ENCODE assay signal across 20 mouse cellular contexts in the genomic region with DNA sequence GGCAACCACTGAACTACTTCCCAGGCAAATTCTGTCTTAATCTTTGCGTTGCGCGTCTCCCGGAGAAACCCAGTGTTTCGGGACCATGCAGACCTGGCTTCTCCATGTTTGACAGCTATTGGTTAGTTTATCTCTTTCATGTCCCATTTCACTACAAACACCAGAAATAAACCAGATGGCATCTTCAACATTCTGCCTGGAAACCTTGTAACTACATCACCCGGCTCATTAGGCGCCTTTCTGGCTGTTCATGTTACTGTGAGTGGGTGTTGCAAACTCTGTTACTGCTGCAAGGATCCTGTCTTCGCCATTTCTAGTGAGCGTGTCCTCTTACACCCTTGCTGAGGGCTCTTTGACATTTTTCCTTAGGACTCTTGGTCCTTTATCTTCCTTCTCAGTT. TPM values are rescaled to one million over a fixed set of nuclear protein-coding genes. Genes with fewer than 3 reads are reported as not detected.
DNase-seq lines count a peak whose midpoint lies in the region; ATAC-seq lines count a peak whose summit lies in the region.
"Had no signal": no experiment of that assay in that cellular context is flagged by ENCODE, and none has a peak within 500 bp of the region (broad histone marks: within the 10 kb centered on the region; RNA-seq: fewer than 3 reads in every experiment).

No protein-coding gene starts in this region.

- H3K9me3 ChIP-seq in forebrain, embryonic 10.5 days = no peaks in the 10 kb centered on the region
- H3K9me3 ChIP-seq in forebrain, embryonic 16.5 days (ENCODE audit: control insufficient read depth, low read length) = no peaks in the 10 kb centered on the region
- no peaks in the 10 kb centered on the region for H3K9me3 ChIP-seq in embryonic facial prominence, embryonic 13.5 days
- H3K9me3 ChIP-seq in limb, embryonic 10.5 days (replicated peaks) = no peaks in the 10 kb centered on the region
- H3K9me3 ChIP-seq: embryonic facial prominence, embryonic 15.5 days; heart, embryonic 13.5 days; neural tube, embryonic 15.5 days had no signal

- WGBS in forebrain, embryonic 10.5 days = 95% methylated on average over 9 of the region's 9 CpGs
- WGBS in forebrain, embryonic 16.5 days = 79% methylated on average over 9 of the region's 9 CpGs
- WGBS in embryonic facial prominence, embryonic 13.5 days = 82% methylated on average over 9 of the region's 9 CpGs
- WGBS in limb, embryonic 10.5 days = 89% methylated on average over 9 of the region's 9 CpGs

- H3K4me2 ChIP-seq in forebrain, embryonic 16.5 days (ENCODE audit: low read length) = no peak overlapping the region
- no peak overlapping the region for H3K4me2 ChIP-seq in embryonic facial prominence, embryonic 13.5 days
- H3K4me2 ChIP-seq: embryonic facial prominence, embryonic 15.5 days; heart, embryonic 13.5 days; lung, embryonic 14.5 days; neural tube, embryonic 15.5 days had no signal

- H3K4me1 ChIP-seq in forebrain, embryonic 10.5 days = peaks cover 81% of the 10 kb centered on the region
- H3K4me1 ChIP-seq in forebrain, embryonic 16.5 days (replicated peaks; ENCODE audit: control insufficient read depth, insufficient read depth, low read length) = peaks cover 23% of the 10 kb centered on the region
- H3K4me1 ChIP-seq in embryonic facial prominence, embryonic 13.5 days = peaks cover 23% of the 10 kb centered on the region
- peaks cover 60% of the 10 kb centered on the region for H3K4me1 ChIP-seq in limb, embryonic 10.5 days

- no peak for ATAC-seq in forebrain, embryonic 16.5 days
- ATAC-seq in embryonic facial prominence, embryonic 13.5 days (ENCODE audit: insufficient number of reproducible peaks, insufficient read depth, low FRiP score, low TSS enrichment, low read depth) = no peak
- ATAC-seq: intestine, embryonic 16.5 days had no signal

- H3K4me3 ChIP-seq in forebrain, embryonic 10.5 days = no peak overlapping the region
- no peak overlapping the region for H3K4me3 ChIP-seq in forebrain, embryonic 16.5 days (replicated peaks; ENCODE audit: low read length)
- no peak overlapping the region for H3K4me3 ChIP-seq in embryonic facial prominence, embryonic 13.5 days
- no peak overlapping the region for H3K4me3 ChIP-seq in limb, embryonic 10.5 days
- H3K4me3 ChIP-seq: embryonic facial prominence, embryonic 15.5 days; heart, embryonic 13.5 days; neural tube, embryonic 15.5 days had no signal

- intact Hi-C loops in left cerebral cortex, postnatal 25 days (cut with DNase I) = no loop called here
- intact Hi-C loops in left cerebral cortex, postnatal 36 days (cut with DNase I) = no loop called here

- H3K36me3 ChIP-seq in forebrain, embryonic 10.5 days (replicated peaks) = no peaks in the 10 kb centered on the region
- H3K36me3 ChIP-seq in forebrain, embryonic 16.5 days (ENCODE audit: control insufficient read depth, insufficient read depth) = no peaks in the 10 kb centered on the region
- H3K36me3 ChIP-seq in embryonic facial prominence, embryonic 13.5 days = no peaks in the 10 kb centered on the region
- H3K36me3 ChIP-seq in limb, embryonic 10.5 days = no peaks in the 10 kb centered on the region
- H3K36me3 ChIP-seq: embryonic facial prominence, embryonic 15.5 days; heart, embryonic 13.5 days; neural tube, embryonic 15.5 days had no signal

- H3K27me3 ChIP-seq in forebrain, embryonic 10.5 days (ENCODE audit: poor library complexity, severe bottlenecking) = peaks cover 97% of the 10 kb centered on the region
- H3K27me3 ChIP-seq in forebrain, embryonic 16.5 days (replicated peaks; ENCODE audit: control insufficient read depth, insufficient read depth, low read length) = no peaks in the 10 kb centered on the region
- H3K27me3 ChIP-seq in embryonic facial prominence, embryonic 13.5 days = no peaks in the 10 kb centered on the region
- H3K27me3 ChIP-seq in limb, embryonic 10.5 days (ENCODE audit: low read depth, poor library complexity, severe bottlenecking) = 0 out of 2 replicates have a peak, but pooled peaks cover 7% of the 10 kb centered on the region
- H3K27me3 ChIP-seq: embryonic facial prominence, embryonic 15.5 days; neural tube, embryonic 15.5 days had no signal

- no peak overlapping the region for H3K9ac ChIP-seq in forebrain, embryonic 16.5 days (replicated peaks; ENCODE audit: low read depth, low read length)
- no peak overlapping the region for H3K9ac ChIP-seq in embryonic facial prominence, embryonic 13.5 days
- H3K9ac ChIP-seq: embryonic facial prominence, embryonic 15.5 days; heart, embryonic 13.5 days; lung, embryonic 14.5 days; neural tube, embryonic 15.5 days had no signal

- H3K27ac ChIP-seq in forebrain, embryonic 10.5 days = peak overlapping the region; percentile 85
- no peak overlapping the region for H3K27ac ChIP-seq in forebrain, embryonic 16.5 days (ENCODE audit: low read length)
- H3K27ac ChIP-seq in embryonic facial prominence, embryonic 13.5 days = peak overlapping the region; percentile 64; the same call in 1 of the 2 replicates
- peak overlapping the region; percentile 83 for H3K27ac ChIP-seq in limb, embryonic 10.5 days
- H3K27ac ChIP-seq: heart, embryonic 13.5 days; neural tube, embryonic 15.5 days had no signal

- DNase-seq in forebrain, embryonic 10.5 days (ENCODE audit: extremely low spot score, low spot score) = no peak
- peak; percentile 35 to 51 for DNase-seq in left cerebral cortex, postnatal 25 days (ENCODE audit: low spot score in 2 of 2)
- no peak for DNase-seq in left cerebral cortex, postnatal 36 days (ENCODE audit: low spot score in 2 of 2)
- DNase-seq in limb, embryonic 10.5 days (ENCODE audit: low spot score) = no peak
- DNase-seq in testis, postnatal 14 days (ENCODE audit: low spot score) = no peak
- no peak for DNase-seq in thymus, postnatal 0 days (ENCODE audit: low spot score)
- DNase-seq: adrenal gland, postnatal 36 days; cerebellum, adult 11 months; cerebellum, postnatal 36 days; kidney, postnatal 10 days; lung, embryonic 14.5 days had no signal

RNA-seq across cellular contexts. Expression of gene Nnat, which starts 47.0 kb away (rescaled TPM):
- 1,904 and 2,173 TPM in 2 replicates for polyA plus RNA-seq in forebrain, embryonic 10.5 days (2016; fragmentation: Nextera tagmentation; extraction: Ambion mirVana)
- polyA plus RNA-seq in forebrain, embryonic 16.5 days (2015; fragmentation: Nextera tagmentation; extraction: Ambion mirVana) = 5,254 and 7,174 TPM in 2 replicates
- total RNA-seq in left cerebral cortex, postnatal 25 days (2021) = 100 to 1,000 TPM; 234 to 293 TPM
- 100 to 1,000 TPM; 188 to 255 TPM for total RNA-seq in left cerebral cortex, postnatal 36 days (2021)
- 732 and 923 TPM in 2 replicates for polyA plus RNA-seq in embryonic facial prominence, embryonic 13.5 days (2015; fragmentation: Nextera tagmentation; extraction: Ambion mirVana)
- 2,112 and 2,427 TPM in 2 replicates for polyA plus RNA-seq in limb, embryonic 10.5 days (2016; fragmentation: Nextera tagmentation; extraction: Ambion mirVana)
- 4.4 TPM in 2 replicates for polyA plus RNA-seq in thymus, postnatal 0 days (2015; fragmentation: Nextera tagmentation; extraction: Ambion mirVana)
- total RNA-seq: hematopoietic stem cell, adult 5-6 weeks; liver, adult 2 months; megakaryocyte progenitor cell, adult 5-6 weeks had no signal
- polyA plus RNA-seq: liver, adult 2 months had no signal

RNA-seq across cellular contexts. Expression of gene Blcap, which starts 58.2 kb away (rescaled TPM):
- polyA plus RNA-seq in forebrain, embryonic 10.5 days (2016; fragmentation: Nextera tagmentation; extraction: Ambion mirVana) = 78.7 and 82.3 TPM in 2 replicates
- 196 and 239 TPM in 2 replicates for polyA plus RNA-seq in forebrain, embryonic 16.5 days (2015; fragmentation: Nextera tagmentation; extraction: Ambion mirVana)
- 100 to 1,000 TPM; 111 to 112 TPM for total RNA-seq in left cerebral cortex, postnatal 25 days (2021)
- 100 to 1,000 TPM in 1 of 2 experiments, 10 to 100 TPM in 1; 90.4 to 113 TPM for total RNA-seq in left cerebral cortex, postnatal 36 days (2021)
- polyA plus RNA-seq in embryonic facial prominence, embryonic 13.5 days (2015; fragmentation: Nextera tagmentation; extraction: Ambion mirVana) = 66.7 and 68.7 TPM in 2 replicates
- polyA plus RNA-seq in limb, embryonic 10.5 days (2016; fragmentation: Nextera tagmentation; extraction: Ambion mirVana) = 58.0 and 66.9 TPM in 2 replicates
- polyA plus RNA-seq in thymus, postnatal 0 days (2015; fragmentation: Nextera tagmentation; extraction: Ambion mirVana) = 27.8 and 28.6 TPM in 2 replicates

Comparison
In these comparisons a context has a peak if more than half of its experiments do, and no peak if none do; other contexts are left out.
1. DNase-seq: peak in left cerebral cortex, postnatal 25 days (2 of 2); none in forebrain, embryonic 10.5 days (single experiment), left cerebral cortex, postnatal 36 days (0 of 2), limb, embryonic 10.5 days (single experiment), testis, postnatal 14 days (single experiment) and thymus, postnatal 0 days (single experiment).
2. RNA of gene Nnat, which starts 47.0 kb away (polyA plus RNA-seq): 5,254 to 7,174 TPM in forebrain, embryonic 16.5 days, 1,904 to 2,173 TPM in forebrain, embryonic 10.5 days, 2,112 to 2,427 TPM in limb, embryonic 10.5 days and 732 to 923 TPM in embryonic facial prominence, embryonic 13.5 days; 4.4 TPM in thymus, postnatal 0 days; every median in the first group is over 100 times any median in the second.